Comparison of ENCODE assay signal across 14 mouse cellular contexts in the genomic region with DNA sequence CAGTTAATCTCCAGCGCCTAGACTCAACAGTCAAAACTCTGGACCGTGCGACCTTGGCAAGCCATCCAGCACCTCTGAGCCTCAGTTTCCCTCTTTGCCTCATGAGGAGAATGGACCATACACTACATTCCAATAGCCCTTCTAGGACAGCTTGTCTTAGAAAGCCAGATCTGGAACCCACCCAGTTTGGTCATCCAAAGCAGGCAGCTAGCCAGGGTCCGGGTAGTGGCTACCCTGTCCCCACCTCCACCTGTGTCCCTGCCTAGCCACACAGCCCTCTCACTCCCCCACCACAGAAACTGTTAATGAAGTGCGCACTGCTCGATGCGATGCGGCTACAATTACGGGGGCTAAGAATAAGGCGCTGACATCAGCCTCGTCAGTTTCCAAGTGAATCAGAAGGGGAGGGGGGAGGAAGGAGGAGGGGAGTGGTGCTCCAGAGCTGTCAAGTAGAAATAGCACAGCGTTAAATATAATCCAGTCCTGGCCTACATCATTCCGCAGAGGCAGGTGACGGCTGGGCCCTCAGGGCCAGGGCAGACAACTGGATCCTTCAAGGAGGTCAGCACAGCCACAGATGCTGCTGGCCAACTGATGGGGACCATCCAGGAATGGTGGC. TPM values are rescaled to one million over a fixed set of nuclear protein-coding genes. Genes with fewer than 3 reads are reported as not detected.
DNase-seq lines count a peak whose midpoint lies in the region; ATAC-seq and TF ChIP-seq lines count a peak whose summit lies in the region.
"Had no signal": no experiment of that assay in that cellular context is flagged by ENCODE, and none has a peak within 500 bp of the region (broad histone marks: within the 10 kb centered on the region; RNA-seq: fewer than 3 reads in every experiment).

No protein-coding gene starts in this region.

- H3K4me3 ChIP-seq in forebrain, postnatal 0 days (ENCODE audit: low read depth, low read length): no peak overlapping the region
- H3K4me3 ChIP-seq in forebrain, embryonic 15.5 days: no peak overlapping the region
- H3K4me3 ChIP-seq in liver, postnatal 0 days (ENCODE audit: low read depth, low read length): no peak overlapping the region
- H3K4me3 ChIP-seq: liver, embryonic 12.5 days; megakaryocyte, embryonic 14.5 days had no signal

- TF ChIP-seq CTCF in forebrain, postnatal 0 days (IDR thresholded peaks at IDR 0.05; ENCODE audit: low read depth): no peak
- TF ChIP-seq CTCF in liver, postnatal 0 days (IDR thresholded peaks at IDR 0.05; ENCODE audit: low read depth): no peak

- H3K9me3 ChIP-seq in forebrain, postnatal 0 days (ENCODE audit: low read length): no peaks in the 10 kb centered on the region
- no peaks in the 10 kb centered on the region for H3K9me3 ChIP-seq in forebrain, embryonic 15.5 days
- H3K9me3 ChIP-seq in liver, postnatal 0 days (ENCODE audit: low read length): no peaks in the 10 kb centered on the region
- H3K9me3 ChIP-seq: liver, embryonic 12.5 days; megakaryocyte, embryonic 14.5 days had no signal

- 56% methylated on average over 14 of the region's 14 CpGs for WGBS in forebrain, postnatal 0 days
- WGBS in forebrain, embryonic 15.5 days: 56% methylated on average over 14 of the region's 14 CpGs
- WGBS in liver, postnatal 0 days (ENCODE audit: insufficient replicate concordance): 74% methylated on average over 14 of the region's 14 CpGs

- H3K27ac ChIP-seq in forebrain, postnatal 0 days (ENCODE audit: low read depth, low read length): no peak overlapping the region
- H3K27ac ChIP-seq in forebrain, embryonic 15.5 days (replicated peaks): no peak overlapping the region
- no peak overlapping the region for H3K27ac ChIP-seq in liver, postnatal 0 days (ENCODE audit: low read depth)
- H3K27ac ChIP-seq: liver, embryonic 12.5 days had no signal

- TF ChIP-seq EP300 in liver, postnatal 0 days (IDR thresholded peaks at IDR 0.05; ENCODE audit: low read depth): no peak

- peak overlapping the region; percentile 10; the same call in 1 of the 2 replicates for H3K9ac ChIP-seq in forebrain, postnatal 0 days
- H3K9ac ChIP-seq in forebrain, embryonic 15.5 days (replicated peaks): no peak overlapping the region
- H3K9ac ChIP-seq in liver, postnatal 0 days (replicated peaks): no peak overlapping the region
- H3K9ac ChIP-seq: liver, embryonic 12.5 days had no signal

- no peaks in the 10 kb centered on the region for H3K27me3 ChIP-seq in forebrain, postnatal 0 days (ENCODE audit: insufficient read depth, low read length)
- H3K27me3 ChIP-seq in forebrain, embryonic 15.5 days: no peaks in the 10 kb centered on the region; the same call in 1 of the 2 replicates
- peaks cover 4% of the 10 kb centered on the region; the same call in 1 of the 2 replicates for H3K27me3 ChIP-seq in liver, postnatal 0 days (ENCODE audit: insufficient read depth, low read length)

- peak; percentile 63 for ATAC-seq in forebrain, postnatal 0 days
- ATAC-seq in forebrain, embryonic 15.5 days (replicated peaks): no peak; the same call in 1 of the 2 replicates
- no peak for ATAC-seq in liver, postnatal 0 days
- ATAC-seq: CD4-positive, CD25-positive, alpha-beta regulatory T cell, adult 4 months; hindbrain, embryonic 16.5 days; liver, embryonic 12.5 days had no signal

- H3K4me2 ChIP-seq in forebrain, postnatal 0 days (ENCODE audit: low read depth): peak overlapping the region; percentile 21
- no peak overlapping the region for H3K4me2 ChIP-seq in forebrain, embryonic 15.5 days (replicated peaks)
- no peak overlapping the region for H3K4me2 ChIP-seq in liver, postnatal 0 days (ENCODE audit: low read depth, low read length)
- H3K4me2 ChIP-seq: liver, embryonic 12.5 days had no signal

- H3K4me1 ChIP-seq in forebrain, postnatal 0 days (ENCODE audit: insufficient read depth): peaks cover 20% of the 10 kb centered on the region
- peaks cover 18% of the 10 kb centered on the region for H3K4me1 ChIP-seq in forebrain, embryonic 15.5 days
- H3K4me1 ChIP-seq in liver, postnatal 0 days (ENCODE audit: insufficient read depth): no peaks in the 10 kb centered on the region
- H3K4me1 ChIP-seq: liver, embryonic 12.5 days; megakaryocyte, embryonic 14.5 days had no signal

- no peaks in the 10 kb centered on the region for H3K36me3 ChIP-seq in forebrain, postnatal 0 days (ENCODE audit: insufficient read depth)
- no peaks in the 10 kb centered on the region for H3K36me3 ChIP-seq in forebrain, embryonic 15.5 days
- H3K36me3 ChIP-seq in liver, postnatal 0 days (replicated peaks; ENCODE audit: insufficient read depth, low read length): no peaks in the 10 kb centered on the region
- H3K36me3 ChIP-seq: liver, embryonic 12.5 days had no signal

- peak; percentile 63 for DNase-seq in forebrain, postnatal 0 days
- DNase-seq in retina, postnatal 1 day: peak; percentile 21
- no peak for DNase-seq in retina, embryonic 14.5 days (ENCODE audit: low spot score)
- DNase-seq in heart, postnatal 4 days: peak; percentile 14
- DNase-seq in liver, postnatal 0 days: no peak
- DNase-seq in thymus, adult 18-20 months: no peak
- DNase-seq in ovary, postnatal 36 days (ENCODE audit: low spot score): no peak
- DNase-seq: kidney, postnatal 36 days had no signal

RNA-seq across cellular contexts. Expression of a gene that starts 6.5 kb away (rescaled TPM):
- 53.8 and 59.1 TPM in 2 replicates for total RNA-seq in forebrain, postnatal 0 days (2014; rRNA removed)
- polyA plus RNA-seq in forebrain, postnatal 0 days (2015; fragmentation: Nextera tagmentation; extraction: Ambion mirVana): 9.5 and 16.3 TPM in 2 replicates
- 7.3 and 7.7 TPM in 2 replicates for polyA plus RNA-seq in forebrain, embryonic 15.5 days (2015; fragmentation: Nextera tagmentation; extraction: Ambion mirVana)
- under 1 TPM; 0.45 to 0.63 TPM for total RNA-seq in heart, postnatal 4 days (2021)
- polyA plus RNA-seq in liver, postnatal 0 days (2015; fragmentation: Nextera tagmentation; extraction: Ambion mirVana): 1.1 and 1.4 TPM in 2 replicates
- total RNA-seq: neutrophil, adult 5-6 weeks had no signal
- polyA plus RNA-seq: CD4-positive, CD25-positive, alpha-beta regulatory T cell, adult 4 months had no signal

RNA-seq across cellular contexts. Expression of a gene that starts 58.5 kb away (rescaled TPM):
- 0.19 TPM in 1 of 2 replicates, not detected in the other for total RNA-seq in forebrain, postnatal 0 days (2014; rRNA removed)
- polyA plus RNA-seq in forebrain, postnatal 0 days (2015; fragmentation: Nextera tagmentation; extraction: Ambion mirVana): 0.15 TPM in 1 of 2 replicates, not detected in the other
- not detected in 2 replicates for polyA plus RNA-seq in forebrain, embryonic 15.5 days (2015; fragmentation: Nextera tagmentation; extraction: Ambion mirVana)
- total RNA-seq in heart, postnatal 4 days (2021): not detected
- not detected in 2 replicates for polyA plus RNA-seq in liver, postnatal 0 days (2015; fragmentation: Nextera tagmentation; extraction: Ambion mirVana)
- total RNA-seq: neutrophil, adult 5-6 weeks had no signal
- polyA plus RNA-seq: CD4-positive, CD25-positive, alpha-beta regulatory T cell, adult 4 months; liver, embryonic 12.5 days had no signal

Comparison
In these comparisons a context has a peak if more than half of its experiments do, and no peak if none do; other contexts are left out.
1. DNase-seq: peak in forebrain, postnatal 0 days (single experiment), retina, postnatal 1 day (single experiment) and heart, postnatal 4 days (single experiment); none in retina, embryonic 14.5 days (single experiment), liver, postnatal 0 days (single experiment), thymus, adult 18-20 months (0 of 2) and ovary, postnatal 36 days (single experiment).